Mouse (Mus musculus) CH12.LX (cell line): ENCODE measurements around the gene Tmem97.

Experiments
- CHD2 ChIP-seq: IDR thresholded peaks from 2 replicates; pipeline ENCODE4 v1.6.1; 2011; ENCODE audit warnings: low read length, improper control_type of control experiment
- CTCF ChIP-seq, 2 experiments: IDR thresholded peaks in 1 of 2; conservative IDR thresholded peaks in 1 of 2; 2 replicates each; pipeline ENCODE4 v1.5.1; 2011 to 2012; ENCODE audit warnings: low read depth in 2 of 2, low read length in 2 of 2, improper control_type of control experiment in 1 of 2, inconsistent platforms in 1 of 2, mild to moderate bottlenecking in 1 of 2, moderate library complexity in 1 of 2
- EP300 ChIP-seq: IDR thresholded peaks from 2 replicates; pipeline ENCODE4 v1.6.1; 2011; ENCODE audit warnings: low read length, improper control_type of control experiment
- KAT2A ChIP-seq: IDR thresholded peaks from 2 replicates; pipeline ENCODE4 v1.6.1; 2012; ENCODE audit warnings: low read length, improper control_type of control experiment, inconsistent platforms; ENCODE audit not compliant: insufficient replicate concordance
- MAX ChIP-seq: IDR thresholded peaks from 2 replicates; pipeline ENCODE4 v1.6.1; 2011; ENCODE audit warnings: low read length, improper control_type of control experiment
- MEF2A ChIP-seq: IDR thresholded peaks from 2 replicates; pipeline ENCODE4 v1.6.1; 2014; ENCODE audit warnings: low read depth, mild to moderate bottlenecking, inconsistent platforms, low read length, improper control_type of control experiment, borderline replicate concordance
- POLR2A ChIP-seq: IDR thresholded peaks from 2 replicates; pipeline ENCODE4 v1.6.1; 2011; ENCODE audit warnings: low read depth, mild to moderate bottlenecking, improper control_type of control experiment, low read length
- TBP ChIP-seq: conservative IDR thresholded peaks from 2 replicates; pipeline ENCODE4 v1.6.1; 2011; ENCODE audit warnings: low read depth, low read length, improper control_type of control experiment
- ZKSCAN1 ChIP-seq: IDR thresholded peaks from 2 replicates; pipeline ENCODE4 v1.6.1; 2012; ENCODE audit warnings: low read depth, inconsistent platforms, low read length, improper control_type of control experiment, borderline replicate concordance

- no peak for TF ChIP-seq KAT2A
- TF ChIP-seq EP300, result no peak
- TF ChIP-seq POLR2A, result no peak
- no peak for TF ChIP-seq MAX
- TF ChIP-seq TBP, result no peak
- TF ChIP-seq CTCF (conservative IDR thresholded peaks at IDR 0.05 in 1 of 2, IDR thresholded peaks at IDR 0.05 in 1 of 2; ENCODE audit: low read depth in 2 of 2, low read length in 2 of 2), result no peak
- no peak for TF ChIP-seq MEF2A
- no peak for TF ChIP-seq CHD2
- no peak for TF ChIP-seq ZKSCAN1
Observed at GRCm38 (mm10) chr11:78595773-78596172, 45.2 kb upstream of the Tmem97 start.
